Mouse (Mus musculus) cerebellum, postnatal 4 days (tissue): ENCODE results near the gene Slc39a11.
A peak's percentile ranks its signal among the peaks of the same experiment; 100 is the strongest.

Experiments used
- DNase-seq, 2 experiments: peaks; one replicate each; pipeline ENCODE4 v3.0.0; 2022; ENCODE audit warnings: low spot score in 2 of 2, mixed read lengths in 1 of 2

Gene Slc39a11

DNA sequence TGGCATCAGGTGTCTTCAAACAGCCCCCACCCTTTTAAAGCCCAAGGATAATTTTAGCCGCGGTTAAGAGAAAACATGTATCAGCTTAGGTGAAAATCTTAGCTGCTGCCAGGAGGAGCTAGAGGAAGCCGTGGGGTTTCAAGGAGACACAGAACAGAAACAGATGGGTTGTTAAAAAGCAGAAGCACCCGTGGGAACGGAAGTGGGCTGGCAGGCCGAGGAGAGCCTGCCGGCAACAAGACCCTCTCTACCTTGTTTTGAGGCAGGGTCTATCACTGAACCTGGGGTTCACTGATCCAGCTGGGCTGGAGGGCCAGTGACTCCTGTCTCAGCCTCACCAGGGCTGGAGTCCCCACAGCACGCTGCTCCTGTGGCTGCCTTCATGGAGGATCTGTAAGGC lies 310.1 kb downstream of the Slc39a11 start:
- DNase-seq, result no peak

GRCm38 (mm10) chr11:113338581-113338980 lies 311.3 kb downstream of the Slc39a11 start:
- DNase-seq, result no peak

- no peak for DNase-seq
These were observed 314.2 kb downstream of the Slc39a11 start for GRCm38 (mm10) chr11:113335706-113336105.

DNA sequence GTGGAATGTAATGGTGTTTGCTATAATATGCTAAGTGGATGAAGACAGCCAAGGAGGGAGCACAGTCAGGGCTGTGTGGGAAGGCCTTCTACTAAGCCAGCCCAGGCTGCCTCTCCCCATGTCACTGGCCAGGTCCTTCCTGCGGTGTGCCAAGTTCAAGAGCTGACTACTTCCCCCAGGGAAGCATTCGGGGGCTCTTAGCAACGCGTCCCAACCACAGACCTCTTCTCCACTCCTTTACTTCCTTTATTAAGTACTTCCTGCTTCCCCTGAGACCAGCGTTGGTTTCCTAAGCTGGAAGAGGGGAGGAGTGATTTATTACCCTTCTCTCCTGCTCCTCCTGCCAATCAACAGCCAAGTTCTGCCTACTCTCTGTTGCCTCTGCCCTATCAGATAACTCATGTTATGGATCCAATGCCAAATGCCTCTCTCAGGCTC lies 315.4 kb downstream of the Slc39a11 start:
- DNase-seq, result no peak

GRCm38 (mm10) chr11:113333535-113333934 lies 316.3 kb downstream of the Slc39a11 start:
- DNase-seq, result no peak

GRCm38 (mm10) chr11:113330061-113330591 lies 319.8 kb downstream of the Slc39a11 start:
- no peak for DNase-seq

DNA sequence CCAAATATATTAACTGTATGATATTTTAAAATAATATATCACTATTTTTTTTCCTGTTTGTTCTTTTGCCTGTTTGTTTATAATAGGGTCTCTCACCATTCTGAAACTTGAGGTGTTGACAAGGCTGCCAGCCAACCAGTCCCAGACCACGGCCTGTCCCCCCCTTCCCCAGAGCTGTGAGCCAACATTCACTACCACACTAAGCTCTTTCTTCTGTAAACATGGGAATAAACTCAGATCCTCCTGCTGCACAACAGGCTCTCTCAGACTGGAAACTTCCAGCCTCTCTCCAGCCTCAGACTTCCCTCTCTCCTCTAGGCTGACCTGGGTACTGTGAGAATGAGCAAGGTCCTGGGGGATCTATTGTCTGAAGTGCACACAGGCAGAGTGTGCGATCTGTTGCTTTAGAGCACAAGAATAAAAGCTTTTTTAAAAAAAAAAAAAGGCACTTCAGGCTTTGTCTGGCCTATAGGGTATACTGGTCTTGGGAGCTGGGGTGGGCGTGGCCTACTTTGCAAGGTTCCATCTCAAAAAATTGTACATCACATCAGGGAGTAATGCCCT lies 322.3 kb downstream of the Slc39a11 start:
- DNase-seq, result no peak

- peak; percentile 77 to 94 for DNase-seq
These were observed 323.4 kb downstream of the Slc39a11 start for GRCm38 (mm10) chr11:113326387-113327011.

DNA sequence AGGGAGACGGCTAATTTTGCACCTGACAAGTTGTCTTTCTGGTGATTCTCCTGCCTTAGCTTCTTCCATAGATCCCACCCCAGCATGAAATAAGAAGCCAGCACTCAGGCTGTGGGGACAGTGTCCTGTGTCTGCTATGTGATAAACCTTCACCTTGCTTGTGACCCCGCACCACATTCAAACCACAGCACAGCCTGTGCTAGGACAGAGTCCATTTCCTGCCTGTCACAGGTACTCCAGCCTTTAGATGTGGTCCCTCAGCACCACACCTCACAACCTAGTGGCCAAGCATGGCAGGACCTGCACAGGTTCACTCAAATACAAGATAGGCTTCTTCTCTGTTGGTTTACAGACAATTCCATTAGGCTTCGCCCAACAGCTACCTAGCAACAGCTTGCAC lies 328.3 kb downstream of the Slc39a11 start:
- DNase-seq, result no peak

DNA sequence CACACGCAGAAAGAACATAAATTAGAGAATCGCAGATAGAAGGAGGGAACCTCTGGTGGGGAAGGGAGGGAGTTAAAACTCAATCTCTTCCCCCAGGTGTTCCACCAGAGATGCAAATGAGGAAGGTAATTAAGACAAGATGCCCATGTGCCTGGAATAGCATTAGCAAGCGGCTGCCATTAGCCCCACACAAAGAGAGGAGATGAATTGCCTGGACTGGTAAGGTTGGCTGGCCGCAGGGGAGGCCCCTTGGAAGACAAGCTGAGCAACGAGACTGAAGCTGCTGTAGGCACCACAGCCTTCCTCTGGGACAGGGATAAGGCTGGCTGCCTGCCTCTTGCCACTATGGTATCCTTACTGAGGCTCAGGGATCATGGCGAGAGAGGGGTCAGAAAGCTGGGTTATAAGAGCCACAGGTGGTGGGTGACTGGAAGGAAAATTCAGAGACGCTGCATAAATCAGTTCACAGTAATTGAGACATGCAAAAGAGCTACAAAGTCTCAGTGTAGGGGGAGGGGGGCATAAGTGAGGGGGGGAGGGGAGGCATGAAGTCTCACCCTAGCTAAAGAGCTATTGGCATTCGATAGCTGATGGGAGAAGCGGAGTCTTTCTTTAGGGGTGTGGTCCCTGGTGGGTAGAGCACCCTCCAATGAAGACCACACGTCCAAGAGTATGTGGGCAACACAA lies 340.5 kb downstream of the Slc39a11 start:
- no peak for DNase-seq

- DNase-seq, result no peak
These were observed 341.5 kb downstream of the Slc39a11 start for GRCm38 (mm10) chr11:113308256-113308941.

DNA sequence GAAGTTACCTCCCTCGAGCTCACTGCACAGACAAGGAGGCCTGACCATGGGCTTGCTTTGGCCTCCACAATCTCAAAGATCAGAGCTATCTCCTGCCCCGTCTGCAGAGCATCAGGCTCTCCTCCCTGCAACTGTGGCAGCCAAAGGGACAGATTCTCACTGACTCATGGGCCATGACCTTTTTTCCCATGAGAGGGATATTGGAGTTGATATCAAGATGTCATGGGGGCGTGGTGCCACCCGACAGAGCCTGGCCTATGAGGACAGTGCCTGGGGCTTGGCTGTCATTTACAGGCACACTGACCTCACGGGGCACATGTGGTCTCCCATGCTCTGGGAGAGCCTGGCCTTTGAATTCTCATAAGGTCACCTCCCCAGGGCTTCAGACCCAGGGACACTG lies 346.7 kb downstream of the Slc39a11 start:
- no peak for DNase-seq

DNA sequence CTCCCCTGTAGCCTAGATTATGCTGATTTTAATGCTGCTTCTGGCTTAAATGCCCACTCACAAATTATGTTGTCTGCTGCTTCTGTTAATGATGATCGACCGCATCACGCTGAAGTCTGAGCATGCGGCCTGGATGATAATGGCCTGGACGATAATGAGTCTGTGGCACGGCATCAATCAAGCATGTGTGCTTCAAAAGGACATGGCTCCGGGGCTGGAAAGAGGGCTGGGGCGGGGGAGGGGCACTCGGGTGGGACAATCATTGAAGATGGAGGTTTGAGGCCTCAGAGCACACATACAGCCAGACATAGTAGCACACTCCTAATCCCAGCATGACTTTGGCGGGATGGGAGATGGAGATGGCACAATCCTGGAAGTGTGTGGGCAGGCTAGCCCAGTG lies 350.4 kb downstream of the Slc39a11 start:
- DNase-seq, result no peak

GRCm38 (mm10) chr11:113297765-113298164 lies 352.1 kb downstream of the Slc39a11 start:
- DNase-seq, result peak; percentile 79 to 83

- no peak for DNase-seq
These were observed 352.8 kb downstream of the Slc39a11 start for GRCm38 (mm10) chr11:113296912-113297625.

DNA sequence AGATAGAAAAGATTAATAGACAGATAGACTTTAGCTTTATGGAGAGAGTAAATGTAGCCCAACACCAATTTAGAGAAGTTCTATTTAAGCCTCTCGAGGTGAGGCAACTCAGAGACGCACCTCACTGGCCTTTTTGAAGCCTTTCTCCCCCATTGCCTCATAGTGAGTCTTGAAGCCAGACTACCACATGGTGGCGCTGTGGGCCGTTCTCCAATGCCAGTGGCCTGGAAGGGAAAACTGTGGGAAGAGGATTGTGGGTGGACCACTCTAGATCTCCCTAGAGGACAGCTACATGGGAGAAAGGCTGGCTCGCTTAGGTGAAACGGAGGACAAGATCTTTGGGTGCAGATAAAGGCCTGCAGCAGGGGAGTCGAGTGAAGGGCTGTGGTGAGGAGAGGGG lies 353.7 kb downstream of the Slc39a11 start:
- DNase-seq, result peak; percentile 75 to 92

DNA sequence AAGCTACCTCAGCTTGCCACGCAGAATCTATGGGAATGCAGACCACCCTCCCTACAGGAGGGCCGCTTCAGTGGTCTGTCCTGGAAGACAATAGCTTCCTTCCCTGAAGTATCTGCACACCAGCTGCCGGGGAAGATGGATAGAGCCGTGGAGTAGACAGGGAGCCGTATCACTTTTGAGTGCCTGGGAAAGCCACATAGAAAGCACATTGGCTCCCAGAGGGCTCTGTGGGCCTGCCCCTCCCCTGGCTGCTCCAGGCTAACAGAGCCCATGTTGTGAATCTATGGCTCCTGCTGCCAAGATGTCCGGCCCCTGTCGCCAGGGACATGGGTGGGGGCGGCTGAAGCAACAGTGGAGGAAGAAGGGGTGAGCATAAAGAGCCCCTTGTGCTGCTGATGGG lies 355.4 kb downstream of the Slc39a11 start:
- no peak for DNase-seq

- DNase-seq, result no peak
These were observed 356.8 kb downstream of the Slc39a11 start for GRCm38 (mm10) chr11:113292906-113293614.

- DNase-seq, result peak in 1 of 2 experiments; percentile 53
These were observed 357.8 kb downstream of the Slc39a11 start for GRCm38 (mm10) chr11:113291781-113292714.

DNA sequence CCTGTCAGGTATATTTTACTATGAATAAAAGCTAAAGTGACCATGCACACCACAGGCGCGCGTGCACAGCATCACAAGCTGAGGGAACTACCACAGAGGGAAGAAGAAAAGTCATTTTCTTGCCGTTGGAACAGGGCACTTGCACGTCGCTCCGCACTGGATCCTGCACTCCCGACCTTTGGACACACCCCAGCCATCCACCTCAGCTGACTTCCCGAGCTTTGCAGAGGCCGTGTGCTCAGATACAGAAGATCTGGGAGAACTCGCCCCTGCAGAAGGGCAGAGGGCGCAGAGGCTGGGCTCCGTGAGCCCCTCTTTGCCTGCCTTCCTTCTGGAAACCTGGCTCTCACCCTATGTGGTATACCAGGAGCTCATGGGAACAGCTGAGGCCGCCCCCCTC lies 359.0 kb downstream of the Slc39a11 start:
- DNase-seq, result no peak
